Mouse (Mus musculus): ENCODE measurements around the gene Slc35f6. TPM values are rescaled to one million over a fixed set of nuclear protein-coding genes. Genes with fewer than 3 reads are reported as not detected.
"Not testable (repeated sequence)": the region's sequence is repeated elsewhere in the genome, so short reads cannot be mapped to it uniquely, and the experiment has no call there.

The Slc35f6 gene
- total RNA-seq, 2 experiments from 2014 or later: 39.6 to 41.6 TPM

DNA sequence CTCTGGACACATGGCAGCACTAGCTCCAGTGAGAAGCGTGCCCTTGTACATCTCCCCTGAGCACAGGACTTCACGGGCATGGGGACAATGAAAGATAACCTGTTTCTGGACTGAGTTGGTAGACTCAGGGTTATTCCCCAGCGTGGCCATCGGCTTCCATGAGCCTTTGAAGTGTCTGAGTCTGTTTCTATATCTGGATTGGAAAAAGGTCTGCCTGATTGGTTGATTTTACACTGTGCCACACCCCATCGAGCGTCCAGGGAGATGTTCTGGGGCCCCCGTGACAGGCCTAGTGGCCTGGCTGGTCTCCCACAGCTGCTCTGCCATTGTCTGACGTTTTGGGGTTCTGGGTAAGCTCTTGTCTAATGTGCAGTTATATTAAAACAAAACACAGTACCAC lies 7.3 kb downstream of the Slc35f6 start:
- no peak for DNase-seq (ENCODE audit: low spot score in 2 of 2)

DNA sequence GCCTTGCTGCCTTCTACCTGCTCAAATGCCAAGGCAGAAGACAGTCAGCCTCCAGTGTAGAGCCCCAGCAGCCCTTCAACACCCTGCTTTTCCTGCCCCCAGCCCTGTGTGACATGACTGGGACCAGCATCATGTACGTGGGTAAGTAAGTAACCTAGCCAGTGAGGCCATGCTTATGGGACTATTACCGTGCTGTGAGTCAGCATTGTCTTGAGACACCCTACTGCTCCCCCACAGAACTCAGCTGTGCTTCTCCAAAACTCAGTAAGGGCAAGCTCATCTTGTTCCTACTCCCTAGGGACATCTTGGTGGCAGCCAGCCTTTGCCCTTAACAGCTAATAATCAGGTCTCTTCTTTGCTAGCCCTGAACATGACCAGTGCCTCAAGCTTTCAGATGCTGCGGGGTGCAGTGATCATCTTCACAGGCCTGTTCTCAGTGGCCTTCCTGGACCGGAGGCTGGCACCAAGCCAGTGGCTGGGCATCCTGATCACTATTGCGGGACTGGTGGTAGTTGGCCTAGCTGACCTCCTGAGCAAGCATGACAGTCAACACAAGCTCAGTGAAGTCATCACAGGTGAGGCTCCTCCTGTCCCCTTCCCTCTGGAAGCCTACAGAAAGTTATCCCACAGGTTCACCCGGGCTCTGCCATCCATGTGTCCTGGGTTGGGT lies 7.9 kb downstream of the Slc35f6 start:
- no peak for DNase-seq (ENCODE audit: low spot score in 2 of 2)

DNA sequence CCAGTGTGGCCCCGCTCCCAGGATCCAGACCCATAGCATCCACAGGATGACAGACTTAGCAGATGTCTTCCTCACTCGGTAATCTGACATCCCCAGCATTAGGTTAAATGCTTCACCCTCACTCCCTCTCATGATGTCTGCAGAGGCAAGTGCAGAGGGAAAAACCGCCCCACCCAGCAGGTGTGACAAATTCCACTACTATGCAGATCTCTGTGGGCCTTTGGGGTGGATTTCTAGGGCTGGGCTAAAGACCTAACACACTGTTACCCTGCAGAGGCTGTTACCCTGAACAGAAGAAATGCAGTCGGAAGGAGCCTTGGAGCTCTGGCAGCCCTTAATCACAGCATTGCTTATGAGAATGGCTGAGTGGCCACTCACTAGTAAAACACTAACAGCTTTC lies 11.3 kb downstream of the Slc35f6 start:
- DNase-seq (ENCODE audit: low spot score in 2 of 2): no peak

DNA sequence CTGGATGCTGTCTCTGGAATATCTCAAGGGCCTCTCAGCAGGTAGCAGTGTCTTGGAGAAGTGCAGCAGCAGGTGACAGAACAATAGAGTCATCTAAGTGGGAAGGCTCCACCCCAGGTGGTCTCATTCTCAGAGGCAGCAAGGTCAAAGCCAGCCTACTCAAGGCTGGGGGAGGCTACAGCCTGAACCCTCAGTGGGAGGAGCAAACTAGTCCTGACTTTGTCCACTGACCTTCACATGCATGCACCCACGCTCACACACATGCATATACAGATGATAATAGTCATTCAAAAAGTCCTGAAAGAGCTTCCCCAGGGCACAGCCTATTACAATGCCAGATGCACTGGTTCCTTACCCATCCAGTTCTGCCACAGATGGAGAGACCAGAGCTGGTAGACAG lies 12.5 kb downstream of the Slc35f6 start:
- no peak for DNase-seq (ENCODE audit: low spot score in 2 of 2)

DNA sequence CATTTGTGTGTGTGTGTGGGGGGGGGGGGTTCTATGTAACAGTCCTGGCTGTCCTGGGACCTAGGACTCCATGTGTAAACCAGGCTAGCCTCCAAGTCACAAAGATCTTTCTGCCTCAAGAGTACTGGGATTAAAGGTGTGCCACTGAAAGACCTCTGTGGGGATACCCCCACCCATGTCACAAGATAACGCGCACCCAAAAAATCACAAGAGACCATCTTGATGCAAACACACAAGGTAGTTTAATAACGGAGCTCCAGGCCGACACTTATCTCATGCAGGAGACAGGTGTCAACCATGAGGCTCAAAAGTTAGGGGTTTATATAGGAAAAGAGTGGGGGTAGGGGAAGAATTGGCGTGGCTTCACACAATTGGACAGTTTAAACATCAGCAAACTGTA lies 13.1 kb downstream of the Slc35f6 start:
- no peak for DNase-seq (ENCODE audit: low spot score in 2 of 2)

DNA sequence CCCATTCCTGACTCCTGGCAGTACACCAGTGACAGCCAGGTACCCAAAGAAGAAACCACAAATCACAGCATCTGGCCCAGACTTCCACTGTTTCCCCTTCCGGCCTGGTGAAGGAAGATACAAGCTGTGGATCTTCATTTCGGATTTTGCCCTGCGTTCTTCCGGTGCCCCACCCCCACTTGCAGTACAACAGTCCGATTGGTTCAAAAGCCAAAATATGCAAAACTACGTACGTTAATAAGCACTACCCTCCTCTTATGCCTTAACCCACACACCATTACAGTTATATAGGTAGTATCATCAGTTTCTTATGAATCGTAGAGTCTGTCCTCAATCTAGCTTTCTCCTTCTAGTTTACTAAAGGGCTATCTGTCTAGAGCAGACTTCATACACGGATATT lies 17.6 kb downstream of the Slc35f6 start:
- no peak for DNase-seq (ENCODE audit: low spot score in 2 of 2)

DNA sequence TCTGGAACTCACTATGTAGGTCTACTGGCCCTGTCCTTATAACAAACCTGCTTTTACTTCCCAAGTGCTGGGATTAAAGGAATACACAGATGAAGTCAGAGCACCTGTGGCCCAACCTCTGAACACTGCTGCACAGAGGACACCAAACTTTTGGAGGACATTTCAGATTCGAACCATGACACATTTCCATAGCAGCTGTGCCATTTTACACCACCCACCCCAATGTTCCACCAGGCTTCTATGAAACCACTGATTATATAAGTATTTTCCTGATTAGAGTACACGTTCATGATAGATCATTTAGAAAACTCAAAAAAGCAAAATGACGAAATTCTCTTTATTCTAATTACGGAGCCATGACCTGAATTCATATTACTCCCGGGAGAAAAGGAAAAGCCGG lies 18.2 kb downstream of the Slc35f6 start:
- peak; percentile 58 for DNase-seq (ENCODE audit: low spot score in 2 of 2)

DNA sequence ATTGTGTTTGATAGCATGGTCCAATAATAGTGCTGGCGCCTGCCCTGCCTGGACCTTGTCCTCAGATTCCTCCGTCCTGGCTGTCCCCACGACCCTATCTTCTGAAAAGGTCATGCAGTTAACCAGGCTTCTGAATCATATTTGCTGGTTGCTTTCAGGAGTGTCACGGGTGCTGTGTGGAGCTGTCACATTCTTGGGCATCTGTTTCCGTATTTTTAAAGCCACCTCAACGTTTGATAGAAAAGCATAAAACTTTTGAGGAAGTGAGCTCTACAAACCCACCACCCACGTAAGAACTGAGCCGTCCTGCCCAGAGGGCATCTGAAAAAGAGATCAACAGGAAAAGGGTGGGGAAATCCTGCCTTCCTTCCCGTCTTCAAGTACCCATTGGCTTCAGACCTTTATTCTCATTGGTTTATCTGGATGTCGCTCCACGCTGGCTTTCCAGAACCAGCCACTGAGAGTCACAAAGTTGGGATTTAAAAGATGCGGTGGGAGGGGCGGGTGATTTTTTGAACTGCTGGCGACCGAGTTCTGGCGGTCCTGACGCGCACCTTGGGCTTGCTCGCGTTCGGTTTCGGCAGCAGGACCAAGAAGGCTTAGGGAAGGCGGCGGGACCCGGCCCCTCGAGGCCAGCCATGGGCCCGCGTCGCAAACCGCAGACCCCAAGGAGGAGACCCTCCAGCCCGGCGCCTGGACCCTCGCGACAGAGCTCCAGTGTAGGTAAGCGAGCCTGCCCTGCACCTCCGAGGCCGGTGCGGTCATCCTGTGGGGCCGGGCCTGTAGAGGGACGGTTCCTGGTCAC lies 18.9 kb downstream of the Slc35f6 start, which contains the start of gene Cenpa:
Cenpa (plus strand) TSS at position 387 of the 805 bp plus-strand sequence.
- DNase-seq (ENCODE audit: low spot score in 2 of 2): peak; percentile 84 to 89

DNA sequence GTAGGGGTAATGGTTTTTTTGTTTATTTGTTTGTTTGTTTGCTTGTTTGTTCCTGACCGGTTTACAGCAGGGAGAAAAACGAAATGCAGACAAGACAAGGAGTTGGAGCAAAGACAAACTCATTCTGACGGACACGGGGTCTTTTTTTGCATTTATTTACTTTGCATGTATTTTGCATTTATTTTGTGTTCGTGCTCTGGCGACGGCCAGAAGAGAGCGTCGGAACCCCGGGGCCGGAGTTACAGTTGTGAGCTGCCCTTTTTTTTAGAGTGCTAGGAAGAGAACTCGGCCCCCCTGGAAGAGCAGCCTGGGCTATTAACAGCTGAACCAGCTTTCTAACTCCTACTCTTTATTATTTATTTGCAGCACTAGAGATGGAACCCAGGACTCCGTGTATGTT lies 19.5 kb downstream of the Slc35f6 start:
- DNase-seq (ENCODE audit: low spot score in 2 of 2): no peak

DNA sequence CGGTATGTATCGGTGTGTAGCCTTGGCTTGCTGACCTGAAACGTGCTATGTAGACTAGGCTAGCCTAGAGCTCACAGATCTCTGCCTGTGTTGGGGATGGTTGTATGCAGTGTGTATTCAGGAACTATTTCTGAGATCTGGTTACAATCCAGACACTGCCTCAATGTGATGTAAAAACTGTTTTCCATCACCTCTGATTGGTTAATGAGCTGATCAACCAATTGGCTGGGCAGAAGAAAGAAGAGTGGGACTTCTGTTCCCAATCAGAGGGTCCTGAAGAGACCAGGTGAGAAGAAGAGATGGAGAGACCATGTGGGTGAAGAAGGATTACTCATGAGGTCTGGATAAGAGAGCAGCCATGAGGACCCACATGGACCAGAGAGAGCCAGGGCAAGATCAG lies 20.0 kb downstream of the Slc35f6 start:
- DNase-seq (ENCODE audit: low spot score in 2 of 2): no peak

DNA sequence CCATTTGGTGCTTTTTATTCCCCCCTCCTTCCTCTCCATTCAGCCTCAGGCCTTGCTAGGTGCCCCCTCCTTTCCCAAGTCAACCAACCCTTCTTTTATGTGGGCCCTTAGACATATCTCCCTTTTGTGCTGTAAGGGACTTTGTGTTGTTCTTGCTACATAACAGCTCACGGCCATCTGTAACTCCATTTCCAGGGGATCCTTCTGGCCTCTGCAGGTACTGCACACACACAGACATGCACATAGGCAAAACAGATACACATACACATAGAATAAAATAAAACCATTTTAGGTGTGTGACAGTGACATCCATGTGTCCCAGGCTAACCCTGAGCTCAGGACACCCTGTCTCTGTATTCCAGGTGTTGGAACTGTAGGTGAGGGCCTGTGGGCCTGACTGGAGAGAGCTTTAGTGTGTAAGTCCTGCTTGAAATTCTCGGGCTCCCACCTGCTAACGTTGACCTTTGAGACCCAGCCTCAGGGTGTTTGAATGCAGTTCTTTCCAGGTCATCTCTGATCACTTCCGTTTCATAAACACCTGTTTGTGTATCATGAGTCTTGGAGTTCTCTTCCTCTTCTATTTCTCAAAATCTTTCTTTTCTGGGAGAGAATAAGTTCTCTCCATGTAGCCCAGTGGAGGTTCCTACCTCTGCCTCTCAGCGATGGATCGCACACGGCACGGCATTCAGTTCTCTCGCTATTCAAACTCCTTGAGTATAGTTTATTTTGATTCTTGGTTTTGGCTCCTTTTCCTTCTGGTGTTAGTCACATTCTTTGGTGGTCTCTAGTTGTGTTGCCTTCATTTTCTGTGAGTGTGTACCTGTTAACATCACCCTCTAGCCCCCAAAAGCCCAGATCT lies 21.1 kb downstream of the Slc35f6 start:
- no peak for DNase-seq (ENCODE audit: low spot score in 2 of 2)

DNA sequence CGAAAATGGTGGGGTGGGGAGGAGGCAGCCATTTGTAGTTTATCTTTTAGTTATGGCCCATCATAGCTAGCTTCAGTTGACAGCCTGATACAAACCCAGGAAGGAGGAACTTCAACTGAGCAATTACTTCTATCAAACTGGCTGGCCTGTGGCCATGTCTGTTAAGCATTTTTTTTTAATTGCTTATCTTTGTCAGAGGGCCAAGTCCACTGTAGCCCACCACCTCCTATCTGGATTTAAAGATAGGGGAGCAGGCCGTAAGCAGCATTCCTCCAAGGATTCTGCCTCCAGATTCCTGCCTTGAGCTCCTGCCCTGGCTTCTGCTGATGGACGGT lies 21.7 kb downstream of the Slc35f6 start:
- no peak for DNase-seq (ENCODE audit: low spot score in 2 of 2)

DNA sequence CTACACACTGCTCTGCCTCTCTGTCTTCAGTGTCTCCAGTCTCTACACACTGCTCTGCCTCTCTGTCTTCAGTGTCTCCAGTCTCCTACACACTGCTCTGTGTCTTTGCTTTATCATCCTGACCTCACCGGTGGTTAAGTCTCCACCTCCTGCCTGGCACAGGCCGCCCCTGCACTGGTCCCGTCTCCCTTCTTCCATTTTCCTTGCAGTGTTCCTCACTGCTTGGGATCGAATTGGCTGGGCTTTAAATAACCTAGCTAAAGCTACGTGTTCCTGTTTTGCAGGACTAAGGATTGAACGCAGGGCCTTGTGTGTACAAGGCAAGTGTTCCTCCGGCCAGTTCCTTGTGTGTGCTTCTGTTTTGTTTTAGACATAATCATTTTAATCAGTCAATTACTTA lies 22.4 kb downstream of the Slc35f6 start:
- no peak for DNase-seq (ENCODE audit: low spot score in 2 of 2)

DNA sequence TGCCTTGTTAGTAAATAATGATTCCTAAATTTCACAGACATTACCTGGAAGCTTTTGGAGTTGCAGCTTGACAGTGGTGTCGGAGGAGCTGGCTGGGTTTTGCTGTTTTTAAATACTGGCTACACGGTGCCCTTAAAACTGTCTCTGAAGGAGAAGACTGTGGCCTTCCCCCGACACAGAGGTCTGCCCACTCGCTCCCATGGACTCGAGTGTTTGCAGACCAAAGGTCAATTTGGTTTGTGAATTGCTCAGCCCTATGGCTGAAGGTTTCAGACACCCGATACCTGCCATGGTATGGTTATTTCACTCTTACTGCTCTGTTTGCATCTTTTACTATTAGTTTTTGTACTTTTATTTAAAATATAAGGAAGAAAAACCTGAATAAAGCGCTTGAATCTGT lies 26.3 kb downstream of the Slc35f6 start:
- DNase-seq (ENCODE audit: low spot score in 2 of 2): no peak

DNA sequence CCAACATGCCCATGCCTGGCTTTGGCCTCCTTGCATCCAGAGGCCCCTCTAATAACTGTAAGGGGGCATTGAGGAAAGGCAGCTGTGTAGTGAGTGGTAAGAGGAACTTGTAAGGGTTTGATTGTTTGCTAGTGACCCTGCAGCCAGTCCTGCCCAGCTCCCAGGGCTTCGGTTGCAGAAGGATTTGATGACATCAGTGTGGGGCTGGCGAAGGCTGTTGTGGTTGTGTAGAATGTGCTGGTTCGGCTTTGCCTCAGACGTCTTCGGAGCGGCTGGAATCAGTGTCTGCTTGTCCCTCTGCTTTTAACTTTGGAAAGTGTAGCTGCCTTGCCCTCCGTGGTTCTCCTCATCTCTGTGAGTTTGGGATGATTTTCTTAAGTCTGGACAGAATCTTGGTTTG lies 29.1 kb downstream of the Slc35f6 start:
- DNase-seq (ENCODE audit: low spot score in 2 of 2): no peak

DNA sequence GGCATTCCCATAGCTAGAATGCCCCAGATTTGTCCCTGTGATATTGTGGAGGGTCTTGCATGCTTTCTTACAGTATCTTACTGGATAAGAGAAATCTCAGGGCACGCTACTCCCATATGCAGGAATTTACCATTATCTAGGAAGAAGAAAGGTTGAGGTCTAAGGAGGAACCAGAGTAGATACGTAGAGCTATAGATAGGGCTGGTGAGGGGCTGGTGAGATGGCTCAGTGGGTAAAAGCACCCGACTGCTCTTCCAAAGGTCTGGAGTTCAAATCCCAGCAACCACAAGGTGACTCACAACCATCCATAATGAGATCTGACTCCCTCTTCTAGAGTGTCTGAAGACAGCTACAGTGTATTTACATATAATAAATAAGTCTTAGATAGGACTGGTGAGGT lies 30.3 kb downstream of the Slc35f6 start:
- DNase-seq (ENCODE audit: low spot score in 2 of 2): not testable (repeated sequence)

DNA sequence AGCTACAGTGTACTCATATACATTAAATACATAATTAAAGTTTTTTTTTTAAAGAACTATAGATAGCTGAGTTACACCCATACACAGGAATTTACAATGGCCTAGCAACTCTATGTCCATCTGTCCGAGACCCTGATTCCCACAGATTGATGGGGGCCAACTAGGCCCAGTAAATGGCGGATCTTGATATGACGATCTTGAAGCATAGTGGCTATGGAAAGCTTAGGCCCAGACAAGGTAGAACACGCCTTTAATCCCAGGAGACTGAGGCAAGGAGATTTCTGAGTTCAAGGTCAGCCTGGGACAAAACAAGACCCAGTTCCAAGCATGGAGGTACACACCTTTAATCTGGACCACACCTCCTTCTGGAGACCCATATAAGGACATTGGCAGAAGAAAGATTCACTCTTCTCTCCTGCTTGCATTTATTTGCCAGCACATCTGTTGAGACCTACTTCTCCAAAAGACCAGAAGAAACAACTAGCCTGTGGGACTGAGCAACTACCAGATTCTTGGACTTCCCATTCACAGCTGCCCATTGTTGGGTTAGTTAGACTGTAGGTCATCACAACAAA lies 31.1 kb downstream of the Slc35f6 start:
- no peak for DNase-seq (ENCODE audit: low spot score in 2 of 2)

DNA sequence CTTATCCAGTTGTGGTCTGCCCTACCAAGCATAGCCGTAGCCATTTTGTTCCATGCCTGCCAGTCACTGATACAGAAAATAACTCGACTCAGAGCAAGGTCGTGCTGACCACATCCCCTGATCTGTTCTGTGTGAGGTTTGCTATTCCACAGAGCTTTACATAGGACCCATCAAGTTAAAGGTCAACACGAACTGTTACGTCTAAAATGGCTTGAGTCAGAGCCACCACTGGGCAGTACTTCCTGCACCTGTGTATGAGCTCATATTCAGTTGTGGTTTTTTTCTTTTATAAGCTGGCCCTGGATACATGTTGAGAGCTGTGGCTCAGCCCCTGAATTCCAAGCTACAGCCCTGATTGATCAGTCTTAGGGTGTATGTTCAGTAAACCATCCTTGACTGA lies 31.9 kb downstream of the Slc35f6 start:
- no peak for DNase-seq (ENCODE audit: low spot score in 2 of 2)

DNA sequence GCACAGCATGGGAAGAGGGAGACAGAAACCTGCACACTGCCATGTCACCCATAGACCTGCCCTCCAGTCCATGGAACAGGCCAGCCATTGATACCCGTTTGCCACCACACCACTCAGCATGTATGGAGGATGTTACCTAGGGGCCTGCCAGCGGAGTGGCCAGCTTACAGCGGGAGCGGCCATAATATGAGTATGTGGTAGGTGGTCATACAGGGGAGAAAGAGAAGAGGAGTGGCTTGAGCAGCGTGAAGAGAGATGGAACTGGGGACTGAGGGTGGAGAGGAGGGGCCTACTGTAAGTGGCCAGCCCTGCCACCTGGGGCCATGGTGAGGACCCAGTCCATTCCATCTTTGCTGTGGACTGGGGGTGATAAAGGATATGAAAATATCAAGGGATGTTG lies 34.2 kb downstream of the Slc35f6 start:
- no peak for DNase-seq (ENCODE audit: low spot score in 2 of 2)

DNA sequence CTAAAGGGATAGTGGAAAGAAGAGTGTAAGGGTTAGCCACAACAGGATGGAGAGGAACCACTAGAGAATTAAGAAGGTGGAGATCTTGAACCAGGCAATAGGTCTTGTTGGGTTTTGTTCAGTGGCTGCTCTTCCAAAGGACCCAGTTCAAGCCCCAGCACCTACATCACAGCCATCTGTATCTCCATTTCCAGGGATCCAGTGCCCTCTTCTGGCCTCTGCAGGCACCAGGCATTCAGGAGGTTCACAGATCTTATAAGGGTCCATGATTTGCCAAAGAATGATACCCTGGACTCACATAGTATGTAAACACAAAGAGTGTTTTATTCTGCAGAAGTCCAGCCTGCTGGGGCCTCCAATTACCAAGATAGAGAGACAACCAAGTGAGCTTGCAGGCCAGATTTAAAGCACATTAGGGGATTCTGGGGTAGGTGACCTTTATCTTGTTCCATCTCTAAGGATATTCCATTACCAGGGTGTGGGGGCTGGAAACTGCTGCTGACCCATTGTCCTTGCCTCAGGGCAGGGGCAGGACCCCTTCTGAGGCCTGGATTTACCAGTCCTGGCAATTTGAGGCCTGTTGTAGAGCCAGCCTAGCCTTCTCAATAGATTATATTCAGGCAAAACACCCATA lies 35.4 kb downstream of the Slc35f6 start:
- DNase-seq (ENCODE audit: low spot score in 2 of 2): no peak

DNA sequence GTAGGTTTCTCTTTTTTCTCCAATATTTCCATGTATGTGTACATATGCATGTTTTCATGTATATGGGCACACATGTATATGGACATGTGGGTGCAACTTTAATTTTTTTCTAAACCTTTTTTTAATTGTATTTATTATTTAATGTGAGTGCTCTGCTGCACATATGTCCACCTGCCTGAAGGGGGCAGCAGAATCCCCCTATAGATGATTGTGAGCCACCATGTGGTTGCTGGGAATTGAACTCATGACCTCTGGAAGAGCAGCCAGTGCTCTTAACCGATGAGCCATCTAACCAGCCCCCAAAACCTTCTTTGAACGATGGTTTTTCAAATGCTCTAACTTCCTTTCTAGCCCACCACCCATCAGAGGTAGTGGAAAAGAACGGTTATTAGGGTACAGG lies 36.3 kb downstream of the Slc35f6 start:
- no peak for DNase-seq (ENCODE audit: low spot score in 2 of 2)

Measured in left cerebral cortex, adult 18-20 months (tissue).